Mouse (Mus musculus): ENCODE data around the gene Krr1. TPM values are rescaled to one million over a fixed set of nuclear protein-coding genes. Genes with fewer than 3 reads are reported as not detected.
A peak's percentile ranks its signal among the peaks of the same experiment; 100 is the strongest.

Krr1 gene
- polyA plus RNA-seq, 1 experiment from 2014 or later: 53.9 TPM

GRCm38 (mm10) chr10:111935207-111935606, 37.3 kb upstream of the Krr1 start:
- peaks cover 15% of the 10 kb centered on the region for H3K4me1 ChIP-seq (ENCODE audit: insufficient read depth)
- DNase-seq: peak; percentile 84
- ATAC-seq (ENCODE audit: insufficient read depth): no peak
- H3K4me2 ChIP-seq: no peak overlapping the region
- no peaks in the 10 kb centered on the region for H3K36me3 ChIP-seq (ENCODE audit: insufficient read depth)
- no peak overlapping the region for H3K27ac ChIP-seq (ENCODE audit: low read depth)
- TF ChIP-seq CTCF (IDR thresholded peaks at IDR 0.05; ENCODE audit: low read depth): no peak
- H3K4me3 ChIP-seq (ENCODE audit: low read depth, low read length): no peak overlapping the region
- no peaks in the 10 kb centered on the region for H3K27me3 ChIP-seq (ENCODE audit: insufficient read depth, low read length)
- no peak overlapping the region for H3K9ac ChIP-seq
- WGBS: 59% methylated on average over 2 of the region's 2 CpGs
- no peaks in the 10 kb centered on the region for H3K9me3 ChIP-seq (ENCODE audit: low read depth, low read length)

GRCm38 (mm10) chr10:111936021-111936420, 36.4 kb upstream of the Krr1 start:
- Histone ChIP-seq H3K9ac (no peak overlapping the region), H3K4me1 (ENCODE audit: insufficient read depth) (peaks cover 15% of the 10 kb centered on the region), H3K4me3 (ENCODE audit: low read depth, low read length) (no peak overlapping the region), H3K27me3 (ENCODE audit: insufficient read depth, low read length) (no peaks in the 10 kb centered on the region), H3K9me3 (ENCODE audit: low read depth, low read length) (no peaks in the 10 kb centered on the region), H3K36me3 (ENCODE audit: insufficient read depth) (no peaks in the 10 kb centered on the region), H3K27ac (ENCODE audit: low read depth) (peak overlapping the region; percentile 75), H3K4me2 (no peak overlapping the region)
- WGBS: 64% methylated on average over 4 of the region's 4 CpGs
- no peak for TF ChIP-seq CTCF (IDR thresholded peaks at IDR 0.05; ENCODE audit: low read depth)
- peak; percentile 28; the same call in 1 of the 2 replicates for ATAC-seq (ENCODE audit: insufficient read depth)
- DNase-seq: no peak

GRCm38 (mm10) chr10:111936491-111937145, 35.8 kb upstream of the Krr1 start:
- TF ChIP-seq CTCF (IDR thresholded peaks at IDR 0.05; ENCODE audit: low read depth): no peak
- peak; percentile 90 for DNase-seq
- peak overlapping the region; percentile 43 for H3K4me2 ChIP-seq
- peak overlapping the region; percentile 75 for H3K27ac ChIP-seq (ENCODE audit: low read depth)
- ATAC-seq (ENCODE audit: insufficient read depth): peak; percentile 86
- H3K36me3 ChIP-seq (ENCODE audit: insufficient read depth): no peaks in the 10 kb centered on the region
- peaks cover 15% of the 10 kb centered on the region for H3K4me1 ChIP-seq (ENCODE audit: insufficient read depth)
- no peak overlapping the region for H3K9ac ChIP-seq
- H3K4me3 ChIP-seq (ENCODE audit: low read depth, low read length): no peak overlapping the region
- H3K9me3 ChIP-seq (ENCODE audit: low read depth, low read length): no peaks in the 10 kb centered on the region
- no peaks in the 10 kb centered on the region for H3K27me3 ChIP-seq (ENCODE audit: insufficient read depth, low read length)
- 13% methylated on average over 13 of the region's 13 CpGs for WGBS

GRCm38 (mm10) chr10:111937146-111937534, 35.3 kb upstream of the Krr1 start:
- H3K36me3 ChIP-seq (ENCODE audit: insufficient read depth): no peaks in the 10 kb centered on the region
- no peak for TF ChIP-seq CTCF (IDR thresholded peaks at IDR 0.05; ENCODE audit: low read depth)
- H3K27ac ChIP-seq (ENCODE audit: low read depth): peak overlapping the region; percentile 75
- H3K4me1 ChIP-seq (ENCODE audit: insufficient read depth): peaks cover 15% of the 10 kb centered on the region
- no peaks in the 10 kb centered on the region for H3K27me3 ChIP-seq (ENCODE audit: insufficient read depth, low read length)
- no peaks in the 10 kb centered on the region for H3K9me3 ChIP-seq (ENCODE audit: low read depth, low read length)
- DNase-seq (no peak), ATAC-seq (ENCODE audit: insufficient read depth) (peak; percentile 52)
- H3K4me2 ChIP-seq: peak overlapping the region; percentile 43
- H3K4me3 ChIP-seq (ENCODE audit: low read depth, low read length): no peak overlapping the region
- H3K9ac ChIP-seq: no peak overlapping the region
- WGBS: 20% methylated on average over 5 of the region's 5 CpGs

- Histone ChIP-seq H3K27me3 (ENCODE audit: insufficient read depth, low read length) (no peaks in the 10 kb centered on the region), H3K9me3 (ENCODE audit: low read depth, low read length) (no peaks in the 10 kb centered on the region), H3K36me3 (ENCODE audit: insufficient read depth) (no peaks in the 10 kb centered on the region), H3K4me2 (no peak overlapping the region), H3K4me3 (ENCODE audit: low read depth, low read length) (no peak overlapping the region), H3K9ac (no peak overlapping the region), H3K27ac (ENCODE audit: low read depth) (no peak overlapping the region), H3K4me1 (ENCODE audit: insufficient read depth) (no peaks in the 10 kb centered on the region)
- no peak for TF ChIP-seq CTCF (IDR thresholded peaks at IDR 0.05; ENCODE audit: low read depth)
- no peak for ATAC-seq (ENCODE audit: insufficient read depth)
- 74% methylated on average over 7 of the region's 7 CpGs for WGBS
- no peak for DNase-seq
These were observed 29.4 kb upstream of the Krr1 start for GRCm38 (mm10) chr10:111943026-111943425.

GRCm38 (mm10) chr10:111945563-111945962, 26.9 kb upstream of the Krr1 start:
- no peak for ATAC-seq (ENCODE audit: insufficient read depth)
- no peaks in the 10 kb centered on the region for H3K4me1 ChIP-seq (ENCODE audit: insufficient read depth)

GRCm38 (mm10) chr10:111948041-111948440, 24.4 kb upstream of the Krr1 start:
- H3K9me3 ChIP-seq (ENCODE audit: low read depth, low read length): no peaks in the 10 kb centered on the region
- 95% methylated on average over 1 of the region's 1 CpGs for WGBS
- H3K4me1 ChIP-seq (ENCODE audit: insufficient read depth): no peaks in the 10 kb centered on the region
- H3K27ac ChIP-seq (ENCODE audit: low read depth): no peak overlapping the region
- no peaks in the 10 kb centered on the region for H3K27me3 ChIP-seq (ENCODE audit: insufficient read depth, low read length)
- no peak for TF ChIP-seq CTCF (IDR thresholded peaks at IDR 0.05; ENCODE audit: low read depth)
- H3K9ac ChIP-seq: no peak overlapping the region
- ATAC-seq (ENCODE audit: insufficient read depth) (no peak), DNase-seq (no peak)
- no peak overlapping the region for H3K4me2 ChIP-seq
- no peak overlapping the region for H3K4me3 ChIP-seq (ENCODE audit: low read depth, low read length)
- no peaks in the 10 kb centered on the region for H3K36me3 ChIP-seq (ENCODE audit: insufficient read depth)

More at GRCm38 (mm10) chr10:111945563-111945962, 26.9 kb upstream of the Krr1 start:
- H3K9me3 ChIP-seq (ENCODE audit: low read depth, low read length): no peaks in the 10 kb centered on the region
- H3K9ac ChIP-seq: no peak overlapping the region
- no peak overlapping the region for H3K4me3 ChIP-seq (ENCODE audit: low read depth, low read length)
- no peak overlapping the region for H3K4me2 ChIP-seq
- no peak overlapping the region for H3K27ac ChIP-seq (ENCODE audit: low read depth)
- no peaks in the 10 kb centered on the region for H3K27me3 ChIP-seq (ENCODE audit: insufficient read depth, low read length)
- DNase-seq: no peak
- H3K36me3 ChIP-seq (ENCODE audit: insufficient read depth): no peaks in the 10 kb centered on the region
- WGBS: 41% methylated on average over 3 of the region's 3 CpGs
- no peak for TF ChIP-seq CTCF (IDR thresholded peaks at IDR 0.05; ENCODE audit: low read depth)

All from lung, embryonic 14.5 days (tissue).